Mouse (Mus musculus) thymus, adult 2 months (tissue): ENCODE results near the gene Cmas.

Experiments used
- CTCF ChIP-seq: fragments of 200-500 bp; IDR thresholded peaks from 2 replicates; pipeline ENCODE4 v1.5.1; 2012; ENCODE audit warnings: mild to moderate bottlenecking, control low read depth, low read length, moderate library complexity, borderline replicate concordance; ENCODE audit not compliant: control insufficient read depth, poor library complexity, insufficient read depth; ENCODE audit errors: extremely low read depth
- POLR2A ChIP-seq: fragments of 200-500 bp; IDR thresholded peaks from 2 replicates; pipeline ENCODE4 v1.6.1; 2012; ENCODE audit warnings: mild to moderate bottlenecking, low read length, control low read depth, moderate library complexity; ENCODE audit not compliant: control insufficient read depth, poor library complexity, insufficient read depth; ENCODE audit errors: extremely low read depth

DNA sequence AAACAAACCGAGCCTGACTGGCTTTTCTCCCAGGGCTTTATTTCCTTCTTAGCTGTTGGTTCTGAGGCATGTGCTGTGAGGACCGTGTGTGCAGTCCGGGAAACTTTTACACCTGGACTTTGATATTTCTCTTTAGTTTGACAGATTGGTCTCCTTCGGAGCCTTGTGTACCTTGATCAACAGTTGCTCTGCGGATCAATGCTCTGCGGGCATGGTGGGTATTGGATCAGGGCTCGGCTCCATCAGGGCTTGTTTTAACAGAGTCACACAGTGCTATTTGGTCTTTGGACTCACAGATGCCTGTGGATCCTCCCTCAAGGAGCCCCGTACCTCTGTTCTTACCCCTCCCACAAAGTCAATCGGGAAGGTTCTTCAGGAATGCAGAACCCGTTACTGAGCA is 57.5 kb downstream of the Cmas start:
- TF ChIP-seq CTCF (no peak), POLR2A (no peak)
